Mouse (Mus musculus): ENCODE data around the gene Glis2.

DNA sequence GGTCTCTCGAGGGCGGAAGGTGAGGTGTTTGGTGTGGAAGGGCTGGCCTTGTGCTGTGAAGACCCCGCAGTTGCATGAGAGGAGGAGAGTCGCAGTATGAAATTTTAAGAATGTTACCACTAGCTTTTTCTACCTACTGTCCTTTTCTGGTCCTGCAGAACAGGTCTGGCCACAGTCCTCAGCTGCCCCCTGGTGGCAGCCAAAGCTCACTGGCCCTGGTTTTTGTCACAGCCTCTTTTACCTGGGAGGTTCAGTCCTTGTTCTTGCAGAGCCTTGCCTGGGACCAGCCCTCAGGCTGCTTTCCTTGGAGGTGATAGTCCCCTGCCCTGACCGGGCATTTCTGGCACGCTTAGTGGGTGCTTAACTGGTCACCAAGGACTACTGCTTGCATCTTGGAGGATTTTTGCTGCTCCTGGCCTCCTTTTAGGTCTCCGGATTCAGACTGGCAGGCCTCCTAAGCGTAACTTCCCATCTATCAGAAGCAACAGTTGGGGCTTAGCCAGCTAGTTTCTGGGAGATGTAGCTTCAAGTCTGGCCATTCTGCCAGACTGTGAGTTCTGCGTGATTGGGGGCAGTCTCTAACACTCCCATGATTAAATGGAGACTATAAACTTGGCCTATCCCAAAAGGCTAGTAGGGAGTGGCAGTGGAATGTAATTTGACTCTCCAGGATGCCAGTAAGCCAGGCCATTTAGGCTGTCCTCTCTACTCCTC is 13.5 kb downstream of the Glis2 start:
- TF ChIP-seq TAL1 (IDR thresholded peaks at IDR 0.05; ENCODE audit: low read length), result no peak
- no peak for TF ChIP-seq GATA1 (IDR thresholded peaks at IDR 0.05; ENCODE audit: low read length)
